In genomic region chr11:35976482-35976881, GRCm38 (mm10) we compare ENCODE assay signal across 10 mouse cellular contexts. TPM values are rescaled to one million over a fixed set of nuclear protein-coding genes. Genes with fewer than 3 reads are reported as not detected.
DNase-seq lines count a peak whose midpoint lies in the region; ATAC-seq lines count a peak whose summit lies in the region.
"Had no signal": no experiment of that assay in that cellular context is flagged by ENCODE, and none has a peak within 500 bp of the region (broad histone marks: within the 10 kb centered on the region; RNA-seq: fewer than 3 reads in every experiment).

No protein-coding gene starts in this region.

- peak overlapping the region; percentile 12; the same call in 1 of the 2 replicates for H3K4me2 ChIP-seq in neural tube, embryonic 12.5 days (replicated peaks)
- peak overlapping the region; percentile 17; the same call in 1 of the 2 replicates for H3K4me2 ChIP-seq in forebrain, embryonic 12.5 days
- peak overlapping the region; percentile 1; the same call in 1 of the 2 replicates for H3K4me2 ChIP-seq in neural tube, embryonic 15.5 days

- H3K9ac ChIP-seq in neural tube, embryonic 12.5 days = no peak overlapping the region
- H3K9ac ChIP-seq in forebrain, embryonic 12.5 days = no peak overlapping the region
- no peak overlapping the region for H3K9ac ChIP-seq in neural tube, embryonic 15.5 days (replicated peaks)

- H3K9me3 ChIP-seq in neural tube, embryonic 12.5 days = no peaks in the 10 kb centered on the region
- no peaks in the 10 kb centered on the region for H3K9me3 ChIP-seq in forebrain, embryonic 12.5 days
- no peaks in the 10 kb centered on the region for H3K9me3 ChIP-seq in neural tube, embryonic 15.5 days (replicated peaks)

- peaks cover 65% of the 10 kb centered on the region for H3K4me1 ChIP-seq in neural tube, embryonic 12.5 days
- peaks cover 60% of the 10 kb centered on the region for H3K4me1 ChIP-seq in forebrain, embryonic 12.5 days
- H3K4me1 ChIP-seq in neural tube, embryonic 15.5 days = peaks cover 41% of the 10 kb centered on the region

- no peak overlapping the region for H3K4me3 ChIP-seq in neural tube, embryonic 12.5 days
- no peak overlapping the region for H3K4me3 ChIP-seq in forebrain, embryonic 12.5 days (replicated peaks)
- H3K4me3 ChIP-seq in neural tube, embryonic 15.5 days (replicated peaks) = no peak overlapping the region

- ATAC-seq in neural tube, embryonic 12.5 days (ENCODE audit: low FRiP score, low read depth) = no peak
- no peak for ATAC-seq in forebrain, embryonic 12.5 days (ENCODE audit: low FRiP score)
- ATAC-seq in neural tube, embryonic 15.5 days (ENCODE audit: low FRiP score) = peak; percentile 45
- ATAC-seq in granulocyte monocyte progenitor cell, adult 5-6 weeks (replicated peaks; ENCODE audit: poor library complexity, severe bottlenecking) = no peak

- H3K27me3 ChIP-seq in neural tube, embryonic 12.5 days (replicated peaks) = peaks cover 3% of the 10 kb centered on the region; the same call in 1 of the 2 replicates
- H3K27me3 ChIP-seq in forebrain, embryonic 12.5 days = peaks cover 18% of the 10 kb centered on the region
- H3K27me3 ChIP-seq in neural tube, embryonic 15.5 days (replicated peaks) = no peaks in the 10 kb centered on the region

- H3K27ac ChIP-seq in neural tube, embryonic 12.5 days = no peak overlapping the region
- peak overlapping the region; percentile 42; the same call in 1 of the 2 replicates for H3K27ac ChIP-seq in forebrain, embryonic 12.5 days
- 0 out of 2 replicates have a peak overlapping the region, but pooled peaks have one; percentile 30 for H3K27ac ChIP-seq in neural tube, embryonic 15.5 days (replicated peaks)
- H3K27ac ChIP-seq: left cerebral cortex, adult 2 months had no signal

- no peak for DNase-seq in neural tube, embryonic 10.5 days (ENCODE audit: extremely low spot score, low spot score)
- peak; percentile 80 for DNase-seq in kidney, postnatal 14 days
- no peak for DNase-seq in ovary, postnatal 10 days (ENCODE audit: low spot score)
- DNase-seq: gastrocnemius, postnatal 10 days had no signal

- H3K36me3 ChIP-seq in neural tube, embryonic 12.5 days = no peaks in the 10 kb centered on the region
- H3K36me3 ChIP-seq in forebrain, embryonic 12.5 days (replicated peaks) = no peaks in the 10 kb centered on the region
- no peaks in the 10 kb centered on the region for H3K36me3 ChIP-seq in neural tube, embryonic 15.5 days

- 42% methylated on average over 6 of the region's 6 CpGs for WGBS in neural tube, embryonic 12.5 days
- 10% methylated on average over 6 of the region's 6 CpGs for WGBS in forebrain, embryonic 12.5 days
- 37% methylated on average over 6 of the region's 6 CpGs for WGBS in neural tube, embryonic 15.5 days

RNA-seq across cellular contexts. Expression of gene Wwc1, which starts 3.8 kb away (rescaled TPM):
- 13.6 and 15.5 TPM in 2 replicates for polyA plus RNA-seq in neural tube, embryonic 12.5 days (2016; fragmentation: Nextera tagmentation; extraction: Ambion mirVana)
- 6.7 and 10.3 TPM in 2 replicates for polyA plus RNA-seq in forebrain, embryonic 12.5 days (2016; fragmentation: Nextera tagmentation; extraction: Ambion mirVana)
- polyA plus RNA-seq in neural tube, embryonic 15.5 days (2015; fragmentation: Nextera tagmentation; extraction: Ambion mirVana) = 4.6 and 7.0 TPM in 2 replicates
- total RNA-seq in granulocyte monocyte progenitor cell, adult 5-6 weeks (2014; fragmentation: Nextera tagmentation) = not detected in 2 replicates
- not detected in 2 replicates for total RNA-seq in granulocyte monocyte progenitor cell, adult 5-6 weeks (2017)
- total RNA-seq: megakaryocyte-erythroid progenitor cell, adult 5-6 weeks had no signal
